Mouse (Mus musculus): ENCODE data around the gene Cyth1. TPM values are rescaled to one million over a fixed set of nuclear protein-coding genes. Genes with fewer than 3 reads are reported as not detected.

Cyth1 gene
- polyA plus RNA-seq, 1 experiment from 2014 or later, result 4.1 TPM

GRCm38 (mm10) chr11:118114581-118115110, 133.7 kb downstream of the Cyth1 start:
- no peak overlapping the region for H3K9ac ChIP-seq (ENCODE audit: low read depth, low read length)
- no peaks in the 10 kb centered on the region; the same call in 1 of the 2 replicates for H3K4me1 ChIP-seq (ENCODE audit: control insufficient read depth, low read depth, low read length)
- no peaks in the 10 kb centered on the region for H3K36me3 ChIP-seq (ENCODE audit: control insufficient read depth, insufficient read depth)
- H3K4me2 ChIP-seq (ENCODE audit: low read depth, low read length), result no peak overlapping the region
- no peaks in the 10 kb centered on the region for H3K27me3 ChIP-seq (ENCODE audit: control insufficient read depth, insufficient read depth, low read depth, low read length)
- no peaks in the 10 kb centered on the region for H3K9me3 ChIP-seq (replicated peaks; ENCODE audit: control insufficient read depth, low read length)
- no peak for ATAC-seq (ENCODE audit: low read depth)
- no peak overlapping the region for H3K27ac ChIP-seq (ENCODE audit: low read length)
- no peak overlapping the region for H3K4me3 ChIP-seq (ENCODE audit: low read depth, low read length)
- WGBS (ENCODE audit: insufficient replicate concordance), result 21% methylated on average over 8 of the region's 8 CpGs

GRCm38 (mm10) chr11:118113516-118114205, 134.7 kb downstream of the Cyth1 start:
- WGBS (ENCODE audit: insufficient replicate concordance), result 41% methylated on average over 14 of the region's 14 CpGs
- Histone ChIP-seq H3K4me2 (ENCODE audit: low read depth, low read length) (no peak overlapping the region), H3K4me1 (ENCODE audit: control insufficient read depth, low read depth, low read length) (no peaks in the 10 kb centered on the region; the same call in 1 of the 2 replicates), H3K27ac (ENCODE audit: low read length) (no peak overlapping the region), H3K9ac (ENCODE audit: low read depth, low read length) (no peak overlapping the region), H3K36me3 (ENCODE audit: control insufficient read depth, insufficient read depth) (no peaks in the 10 kb centered on the region), H3K9me3 (replicated peaks; ENCODE audit: control insufficient read depth, low read length) (no peaks in the 10 kb centered on the region), H3K4me3 (ENCODE audit: low read depth, low read length) (no peak overlapping the region), H3K27me3 (ENCODE audit: control insufficient read depth, insufficient read depth, low read depth, low read length) (no peaks in the 10 kb centered on the region)
- peak; percentile 30; the same call in 1 of the 2 replicates for ATAC-seq (ENCODE audit: low read depth)

GRCm38 (mm10) chr11:118104001-118104400, 144.4 kb downstream of the Cyth1 start:
- no peaks in the 10 kb centered on the region for H3K4me1 ChIP-seq (ENCODE audit: control insufficient read depth, low read depth, low read length)
- H3K27ac ChIP-seq (ENCODE audit: low read length), result no peak overlapping the region
- 0 out of 2 replicates have a peak, but pooled peaks have one; percentile 22 for ATAC-seq (ENCODE audit: low read depth)
- no peaks in the 10 kb centered on the region for H3K9me3 ChIP-seq (replicated peaks; ENCODE audit: control insufficient read depth, low read length)
- no peak overlapping the region for H3K4me2 ChIP-seq (ENCODE audit: low read depth, low read length)
- H3K36me3 ChIP-seq (ENCODE audit: control insufficient read depth, insufficient read depth), result no peaks in the 10 kb centered on the region
- no peak overlapping the region for H3K9ac ChIP-seq (ENCODE audit: low read depth, low read length)
- no peaks in the 10 kb centered on the region for H3K27me3 ChIP-seq (ENCODE audit: control insufficient read depth, insufficient read depth, low read depth, low read length)
- H3K4me3 ChIP-seq (ENCODE audit: low read depth, low read length), result no peak overlapping the region
- 4% methylated on average over 5 of the region's 5 CpGs for WGBS (ENCODE audit: insufficient replicate concordance)

GRCm38 (mm10) chr11:118103383-118103782, 145.0 kb downstream of the Cyth1 start:
- ATAC-seq (ENCODE audit: low read depth), result no peak
- no peaks in the 10 kb centered on the region for H3K4me1 ChIP-seq (ENCODE audit: control insufficient read depth, low read depth, low read length)
- H3K36me3 ChIP-seq (ENCODE audit: control insufficient read depth, insufficient read depth), result no peaks in the 10 kb centered on the region
- H3K27me3 ChIP-seq (ENCODE audit: control insufficient read depth, insufficient read depth, low read depth, low read length), result no peaks in the 10 kb centered on the region
- WGBS (ENCODE audit: insufficient replicate concordance), result 73% methylated on average over 5 of the region's 5 CpGs
- no peak overlapping the region for H3K9ac ChIP-seq (ENCODE audit: low read depth, low read length)
- no peak overlapping the region for H3K4me2 ChIP-seq (ENCODE audit: low read depth, low read length)
- H3K4me3 ChIP-seq (ENCODE audit: low read depth, low read length), result no peak overlapping the region
- no peak overlapping the region for H3K27ac ChIP-seq (ENCODE audit: low read length)
- no peaks in the 10 kb centered on the region for H3K9me3 ChIP-seq (replicated peaks; ENCODE audit: control insufficient read depth, low read length)

GRCm38 (mm10) chr11:118102838-118103237, 145.6 kb downstream of the Cyth1 start:
- Histone ChIP-seq H3K4me3 (ENCODE audit: low read depth, low read length) (no peak overlapping the region), H3K27me3 (ENCODE audit: control insufficient read depth, insufficient read depth, low read depth, low read length) (no peaks in the 10 kb centered on the region), H3K4me1 (ENCODE audit: control insufficient read depth, low read depth, low read length) (no peaks in the 10 kb centered on the region), H3K9ac (ENCODE audit: low read depth, low read length) (no peak overlapping the region), H3K9me3 (replicated peaks; ENCODE audit: control insufficient read depth, low read length) (no peaks in the 10 kb centered on the region), H3K27ac (ENCODE audit: low read length) (no peak overlapping the region), H3K4me2 (ENCODE audit: low read depth, low read length) (no peak overlapping the region), H3K36me3 (ENCODE audit: control insufficient read depth, insufficient read depth) (no peaks in the 10 kb centered on the region)
- WGBS (ENCODE audit: insufficient replicate concordance), result 42% methylated on average over 3 of the region's 3 CpGs
- no peak for ATAC-seq (ENCODE audit: low read depth)

GRCm38 (mm10) chr11:118101133-118101532, 147.3 kb downstream of the Cyth1 start:
- ATAC-seq (ENCODE audit: low read depth), result no peak
- WGBS (ENCODE audit: insufficient replicate concordance), result 36% methylated on average over 9 of the region's 9 CpGs

GRCm38 (mm10) chr11:118096736-118097135, 151.7 kb downstream of the Cyth1 start:
- no peak for ATAC-seq (ENCODE audit: low read depth)

More at GRCm38 (mm10) chr11:118101133-118101532, 147.3 kb downstream of the Cyth1 start:
- Histone ChIP-seq H3K27me3 (ENCODE audit: control insufficient read depth, insufficient read depth, low read depth, low read length) (no peaks in the 10 kb centered on the region), H3K27ac (ENCODE audit: low read length) (no peak overlapping the region), H3K4me1 (ENCODE audit: control insufficient read depth, low read depth, low read length) (no peaks in the 10 kb centered on the region), H3K36me3 (ENCODE audit: control insufficient read depth, insufficient read depth) (no peaks in the 10 kb centered on the region), H3K4me3 (ENCODE audit: low read depth, low read length) (no peak overlapping the region), H3K4me2 (ENCODE audit: low read depth, low read length) (no peak overlapping the region), H3K9me3 (replicated peaks; ENCODE audit: control insufficient read depth, low read length) (no peaks in the 10 kb centered on the region), H3K9ac (ENCODE audit: low read depth, low read length) (no peak overlapping the region)

GRCm38 (mm10) chr11:118095004-118095403, 153.4 kb downstream of the Cyth1 start:
- Histone ChIP-seq H3K9ac (ENCODE audit: low read depth, low read length) (no peak overlapping the region), H3K27me3 (ENCODE audit: control insufficient read depth, insufficient read depth, low read depth, low read length) (no peaks in the 10 kb centered on the region), H3K4me3 (ENCODE audit: low read depth, low read length) (no peak overlapping the region), H3K4me2 (ENCODE audit: low read depth, low read length) (no peak overlapping the region), H3K4me1 (ENCODE audit: control insufficient read depth, low read depth, low read length) (no peaks in the 10 kb centered on the region), H3K36me3 (ENCODE audit: control insufficient read depth, insufficient read depth) (no peaks in the 10 kb centered on the region), H3K9me3 (replicated peaks; ENCODE audit: control insufficient read depth, low read length) (no peaks in the 10 kb centered on the region), H3K27ac (ENCODE audit: low read length) (no peak overlapping the region)
- ATAC-seq (ENCODE audit: low read depth), result no peak
- 58% methylated on average over 9 of the region's 9 CpGs for WGBS (ENCODE audit: insufficient replicate concordance)

More at GRCm38 (mm10) chr11:118096736-118097135, 151.7 kb downstream of the Cyth1 start:
- no peaks in the 10 kb centered on the region for H3K4me1 ChIP-seq (ENCODE audit: control insufficient read depth, low read depth, low read length)
- WGBS (ENCODE audit: insufficient replicate concordance), result 41% methylated on average over 2 of the region's 2 CpGs
- no peaks in the 10 kb centered on the region for H3K27me3 ChIP-seq (ENCODE audit: control insufficient read depth, insufficient read depth, low read depth, low read length)
- no peaks in the 10 kb centered on the region for H3K36me3 ChIP-seq (ENCODE audit: control insufficient read depth, insufficient read depth)
- H3K4me3 ChIP-seq (ENCODE audit: low read depth, low read length), result no peak overlapping the region
- no peaks in the 10 kb centered on the region for H3K9me3 ChIP-seq (replicated peaks; ENCODE audit: control insufficient read depth, low read length)
- no peak overlapping the region for H3K27ac ChIP-seq (ENCODE audit: low read length)
- H3K9ac ChIP-seq (ENCODE audit: low read depth, low read length), result no peak overlapping the region
- no peak overlapping the region for H3K4me2 ChIP-seq (ENCODE audit: low read depth, low read length)

- WGBS (ENCODE audit: insufficient replicate concordance), result 76% methylated on average over 23 of the region's 23 CpGs
- ATAC-seq (ENCODE audit: low read depth), result no peak
- Histone ChIP-seq H3K4me1 (ENCODE audit: control insufficient read depth, low read depth, low read length) (no peaks in the 10 kb centered on the region), H3K36me3 (ENCODE audit: control insufficient read depth, insufficient read depth) (no peaks in the 10 kb centered on the region), H3K9me3 (replicated peaks; ENCODE audit: control insufficient read depth, low read length) (no peaks in the 10 kb centered on the region), H3K27me3 (ENCODE audit: control insufficient read depth, insufficient read depth, low read depth, low read length) (no peaks in the 10 kb centered on the region), H3K27ac (ENCODE audit: low read length) (no peak overlapping the region), H3K9ac (ENCODE audit: low read depth, low read length) (no peak overlapping the region), H3K4me3 (ENCODE audit: low read depth, low read length) (no peak overlapping the region), H3K4me2 (ENCODE audit: low read depth, low read length) (no peak overlapping the region)
Measured at GRCm38 (mm10) chr11:118091002-118091670, 157.3 kb downstream of the Cyth1 start.
